Mouse (Mus musculus) right cerebral cortex, postnatal 14 days (tissue): ENCODE results near the gene Rergl.

Source experiments
- DNase-seq: peaks from one replicate; pipeline ENCODE4 v3.0.0; 2022

Gene Rergl

GRCm38 (mm10) chr6:139501876-139502275 is at the start of gene Rergl:
Gene Rergl (minus strand): TSS chr6:139501976.
- DNase-seq, result no peak

- DNase-seq, result no peak
These were observed 36.7 kb upstream of the Rergl start for GRCm38 (mm10) chr6:139538469-139538868.

GRCm38 (mm10) chr6:139525406-139525805 is 23.6 kb upstream of the Rergl start:
- no peak for DNase-seq

- DNase-seq, result no peak
These were observed 22.5 kb upstream of the Rergl start for GRCm38 (mm10) chr6:139524288-139524687.

- no peak for DNase-seq
These were observed 13.2 kb upstream of the Rergl start for GRCm38 (mm10) chr6:139514938-139515510.

- DNase-seq, result no peak
These were observed 22.0 kb downstream of the Rergl start for GRCm38 (mm10) chr6:139479730-139480129.

GRCm38 (mm10) chr6:139464980-139465379 is 36.8 kb downstream of the Rergl start:
- DNase-seq, result no peak

- no peak for DNase-seq
These were observed 37.5 kb downstream of the Rergl start for GRCm38 (mm10) chr6:139464292-139464691.

GRCm38 (mm10) chr6:139461094-139461493 is 40.7 kb downstream of the Rergl start:
- DNase-seq, result peak; percentile 6

GRCm38 (mm10) chr6:139460470-139460869 is 41.3 kb downstream of the Rergl start:
- DNase-seq, result no peak

- DNase-seq, result no peak
These were observed 57.8 kb downstream of the Rergl start for GRCm38 (mm10) chr6:139443999-139444398.
